Mouse (Mus musculus) embryonic fibroblast, embryonic 13.5 days (primary cell): ENCODE measurements around the gene H2-M10.1.

Experiments
- CTCF ChIP-seq: IDR thresholded peaks from 2 replicates; pipeline ENCODE4 v1.5.1; 2011; ENCODE audit warnings: mild to moderate bottlenecking, control low read depth, low read length, moderate library complexity, borderline replicate concordance; ENCODE audit not compliant: insufficient read depth
- POLR2A ChIP-seq: IDR thresholded peaks from 2 replicates; pipeline ENCODE4 v1.6.1; 2011; ENCODE audit warnings: low read depth, mild to moderate bottlenecking, control low read depth, low read length, moderate library complexity

GRCm38 (mm10) chr17:36326055-36326454 is at the start of gene H2-M10.1:
- TF ChIP-seq POLR2A (no peak), CTCF (no peak)
